Mouse (Mus musculus): ENCODE measurements at regions not wholly inside any gene's neighbourhood (a gene's known extent, or its start where the extent isn't known, plus 50 kb on each side); places are given as distances from the start of the nearest gene placed in this dataset.

DNA sequence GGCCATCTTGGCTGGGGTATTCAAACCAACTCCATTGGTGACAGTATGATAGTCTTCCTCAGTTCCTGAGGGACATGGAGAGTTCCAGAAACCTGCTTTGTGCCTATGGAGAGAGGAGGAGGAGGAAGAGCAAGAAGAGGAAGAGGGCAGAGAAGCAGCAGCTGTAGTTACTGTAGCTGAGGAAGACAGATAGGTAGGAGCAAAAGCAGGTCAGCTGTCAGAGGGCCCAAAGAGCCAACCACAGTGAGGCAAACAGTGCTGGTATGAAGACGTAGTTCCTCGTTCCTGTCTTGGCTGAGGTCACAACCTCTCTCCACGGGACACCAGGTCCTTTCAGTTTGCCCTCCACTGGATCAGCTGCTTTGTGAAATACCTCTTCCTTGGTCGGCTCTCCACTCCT is 243.4 kb downstream of the Rplp1 start:
- H3K4me1 ChIP-seq (ENCODE audit: control insufficient read depth in 2 of 2, insufficient read depth in 2 of 2, low read length in 2 of 2, poor library complexity in 1 of 2), result peaks cover 21 to 27% of the 10 kb centered on the region in 2 experiments
- H3K9ac ChIP-seq (ENCODE audit: insufficient read depth, low read depth, low read length, poor library complexity, severe bottlenecking), result no peak overlapping the region
- H3K27ac ChIP-seq (ENCODE audit: insufficient read depth, low read depth, low read length, poor library complexity, severe bottlenecking), result no peak overlapping the region
- no peak overlapping the region for H3K4me3 ChIP-seq (ENCODE audit: insufficient read depth in 1 of 2, low read depth in 1 of 2, low read length in 2 of 2, poor library complexity in 1 of 2, severe bottlenecking in 1 of 2)
- DNase-seq (ENCODE audit: low read depth, low spot score), result no peak
- H3K36me3 ChIP-seq (ENCODE audit: control insufficient read depth, insufficient read depth, low read length, poor library complexity, severe bottlenecking), result no peaks in the 10 kb centered on the region
- TF ChIP-seq ZNF384 (IDR thresholded peaks at IDR 0.05; ENCODE audit: low read depth, low read length) (no peak), MAFK (IDR thresholded peaks at IDR 0.05; ENCODE audit: insufficient read depth, low read depth, low read length) (no peak), ZC3H11A (IDR thresholded peaks at IDR 0.05; ENCODE audit: borderline replicate concordance, low read depth, low read length) (no peak), CHD2 (IDR thresholded peaks at IDR 0.05; ENCODE audit: low read depth, low read length) (no peak), HCFC1 (IDR thresholded peaks at IDR 0.05; ENCODE audit: borderline replicate concordance, insufficient read depth, low read length) (no peak)
- in situ Hi-C loops (cut with MboI; ENCODE audit: low sequenced_read_pairs in 2 of 2, unreplicated experiment in 2 of 2), result no loop called here
- H3K9me3 ChIP-seq (ENCODE audit: control insufficient read depth, insufficient read depth, low read depth, low read length), result no peaks in the 10 kb centered on the region

DNA sequence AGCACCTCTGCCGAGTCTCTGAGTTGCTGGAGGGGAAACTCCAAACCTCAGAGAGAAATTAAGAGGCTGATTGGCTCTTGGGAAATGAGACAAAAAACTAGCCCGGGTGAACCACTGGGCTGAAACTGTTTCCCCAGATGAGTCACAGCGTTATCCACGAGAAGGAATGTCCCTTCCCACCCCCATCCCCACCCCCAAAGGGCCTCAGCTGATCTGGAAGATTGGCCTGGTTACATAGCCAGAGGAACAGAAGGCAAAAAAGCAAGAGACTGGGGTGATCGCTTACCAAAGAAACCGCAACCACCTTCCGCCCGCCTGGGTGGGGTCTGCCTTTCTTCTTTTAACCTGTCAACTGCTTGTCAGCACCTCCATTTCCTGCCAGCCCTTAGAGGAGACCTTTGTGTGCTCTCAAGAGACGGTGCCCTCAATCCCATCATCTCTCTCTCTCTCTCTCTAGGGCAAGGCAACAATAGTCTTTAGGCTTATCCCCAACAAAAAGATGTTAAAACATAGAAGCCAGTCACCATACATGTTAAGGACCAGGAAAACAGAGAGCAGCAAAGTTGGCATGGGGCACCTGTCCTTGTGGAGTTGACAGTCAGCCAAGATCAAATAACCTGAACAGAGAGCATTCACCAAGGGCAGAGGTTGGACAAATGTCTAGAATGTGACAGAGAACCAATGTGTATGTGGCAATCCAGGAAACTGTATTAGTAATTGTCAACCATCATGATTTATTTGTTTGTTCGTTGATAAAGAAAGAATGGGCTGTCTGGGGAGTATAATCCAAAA is 244.4 kb downstream of the Rplp1 start:
- in situ Hi-C loops (cut with MboI; ENCODE audit: low sequenced_read_pairs in 2 of 2, unreplicated experiment in 2 of 2), result no loop called here
- Histone ChIP-seq H3K9me3 (ENCODE audit: control insufficient read depth, insufficient read depth, low read depth, low read length) (no peaks in the 10 kb centered on the region), H3K4me3 (ENCODE audit: insufficient read depth in 1 of 2, low read depth in 1 of 2, low read length in 2 of 2, poor library complexity in 1 of 2, severe bottlenecking in 1 of 2) (no peak overlapping the region), H3K4me1 (ENCODE audit: control insufficient read depth in 2 of 2, insufficient read depth in 2 of 2, low read length in 2 of 2, poor library complexity in 1 of 2) (peaks cover 21 to 27% of the 10 kb centered on the region in 2 experiments), H3K9ac (ENCODE audit: insufficient read depth, low read depth, low read length, poor library complexity, severe bottlenecking) (no peak overlapping the region), H3K27ac (ENCODE audit: insufficient read depth, low read depth, low read length, poor library complexity, severe bottlenecking) (peak overlapping the region; percentile 61; the same call in 1 of the 2 replicates), H3K36me3 (ENCODE audit: control insufficient read depth, insufficient read depth, low read length, poor library complexity, severe bottlenecking) (no peaks in the 10 kb centered on the region)
- DNase-seq (ENCODE audit: low read depth, low spot score), result no peak
- TF ChIP-seq ZNF384 (IDR thresholded peaks at IDR 0.05; ENCODE audit: low read depth, low read length), result no peak
- no peak for TF ChIP-seq HCFC1 (IDR thresholded peaks at IDR 0.05; ENCODE audit: borderline replicate concordance, insufficient read depth, low read length)
- no peak for TF ChIP-seq CHD2 (IDR thresholded peaks at IDR 0.05; ENCODE audit: low read depth, low read length)
- TF ChIP-seq ZC3H11A (IDR thresholded peaks at IDR 0.05; ENCODE audit: borderline replicate concordance, low read depth, low read length), result no peak
- TF ChIP-seq MAFK (IDR thresholded peaks at IDR 0.05; ENCODE audit: insufficient read depth, low read depth, low read length), result no peak

DNA sequence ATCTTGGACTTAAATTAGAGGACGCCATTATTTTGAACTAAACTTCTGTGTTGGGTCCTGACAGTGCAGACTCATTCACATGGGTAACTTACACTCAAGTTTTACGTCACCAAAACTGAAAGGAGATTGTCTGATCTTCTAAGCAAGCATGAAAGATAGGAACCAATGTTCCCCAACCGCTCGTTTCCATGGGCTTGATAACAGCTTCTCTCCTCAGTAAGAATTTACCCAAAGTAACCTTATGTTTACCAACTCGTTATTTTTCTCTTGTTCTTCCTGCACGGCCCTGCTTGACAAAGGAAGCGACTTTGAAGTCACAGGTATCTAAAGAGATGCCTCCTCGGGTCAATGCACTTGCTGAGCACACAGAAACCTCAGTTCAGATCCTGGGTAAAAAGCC is 245.6 kb downstream of the Rplp1 start:
- no peak overlapping the region for H3K27ac ChIP-seq (ENCODE audit: insufficient read depth, low read depth, low read length, poor library complexity, severe bottlenecking)
- no peaks in the 10 kb centered on the region for H3K9me3 ChIP-seq (ENCODE audit: control insufficient read depth, insufficient read depth, low read depth, low read length)
- no peaks in the 10 kb centered on the region for H3K36me3 ChIP-seq (ENCODE audit: control insufficient read depth, insufficient read depth, low read length, poor library complexity, severe bottlenecking)
- H3K4me1 ChIP-seq (ENCODE audit: control insufficient read depth in 2 of 2, insufficient read depth in 2 of 2, low read length in 2 of 2, poor library complexity in 1 of 2), result peaks cover 21 to 27% of the 10 kb centered on the region in 2 experiments
- no peak for DNase-seq (ENCODE audit: low read depth, low spot score)
- in situ Hi-C loops (cut with MboI; ENCODE audit: low sequenced_read_pairs in 2 of 2, unreplicated experiment in 2 of 2), result no loop called here
- TF ChIP-seq HCFC1 (IDR thresholded peaks at IDR 0.05; ENCODE audit: borderline replicate concordance, insufficient read depth, low read length), result no peak
- no peak for TF ChIP-seq CHD2 (IDR thresholded peaks at IDR 0.05; ENCODE audit: low read depth, low read length)
- no peak for TF ChIP-seq ZNF384 (IDR thresholded peaks at IDR 0.05; ENCODE audit: low read depth, low read length)
- no peak for TF ChIP-seq MAFK (IDR thresholded peaks at IDR 0.05; ENCODE audit: insufficient read depth, low read depth, low read length)
- TF ChIP-seq ZC3H11A (IDR thresholded peaks at IDR 0.05; ENCODE audit: borderline replicate concordance, low read depth, low read length), result no peak
- H3K9ac ChIP-seq (ENCODE audit: insufficient read depth, low read depth, low read length, poor library complexity, severe bottlenecking), result no peak overlapping the region
- no peak overlapping the region for H3K4me3 ChIP-seq (ENCODE audit: insufficient read depth in 1 of 2, low read depth in 1 of 2, low read length in 2 of 2, poor library complexity in 1 of 2, severe bottlenecking in 1 of 2)

DNA sequence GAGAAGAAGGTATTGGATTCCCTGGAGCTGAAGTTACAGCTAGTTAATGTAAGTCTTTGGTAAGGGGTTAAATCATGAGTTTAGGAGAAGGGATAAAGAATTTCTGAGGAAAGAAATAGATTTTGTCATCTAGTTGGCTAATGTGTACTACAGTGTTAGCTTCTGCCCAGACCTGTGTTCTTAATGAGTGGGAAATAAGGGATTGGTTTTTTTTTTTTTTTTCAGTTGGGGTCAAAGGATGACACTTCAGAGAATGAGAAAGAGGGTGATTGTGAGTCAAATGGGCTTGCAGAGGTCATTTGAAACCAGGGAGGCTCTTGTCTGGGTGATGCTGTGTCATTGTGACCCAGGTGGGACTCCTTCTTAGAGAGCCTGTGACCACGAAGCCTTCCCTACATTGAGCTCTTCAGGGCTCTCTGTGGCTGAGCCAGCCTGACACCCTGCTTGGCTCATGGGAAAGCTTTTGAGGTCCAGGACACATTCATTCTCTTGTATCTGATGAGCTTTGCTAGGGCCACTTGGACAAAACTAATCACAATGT is 246.1 kb downstream of the Rplp1 start:
- Histone ChIP-seq H3K27ac (ENCODE audit: insufficient read depth, low read depth, low read length, poor library complexity, severe bottlenecking) (no peak overlapping the region; the same call in 1 of the 2 replicates), H3K36me3 (ENCODE audit: control insufficient read depth, insufficient read depth, low read length, poor library complexity, severe bottlenecking) (no peaks in the 10 kb centered on the region), H3K4me1 (ENCODE audit: control insufficient read depth in 2 of 2, insufficient read depth in 2 of 2, low read length in 2 of 2, poor library complexity in 1 of 2) (peaks cover 21 to 27% of the 10 kb centered on the region in 2 experiments), H3K9me3 (ENCODE audit: control insufficient read depth, insufficient read depth, low read depth, low read length) (no peaks in the 10 kb centered on the region), H3K9ac (ENCODE audit: insufficient read depth, low read depth, low read length, poor library complexity, severe bottlenecking) (no peak overlapping the region), H3K4me3 (ENCODE audit: insufficient read depth in 1 of 2, low read depth in 1 of 2, low read length in 2 of 2, poor library complexity in 1 of 2, severe bottlenecking in 1 of 2) (no peak overlapping the region)
- no peak for DNase-seq (ENCODE audit: low read depth, low spot score)
- TF ChIP-seq HCFC1 (IDR thresholded peaks at IDR 0.05; ENCODE audit: borderline replicate concordance, insufficient read depth, low read length) (no peak), ZNF384 (IDR thresholded peaks at IDR 0.05; ENCODE audit: low read depth, low read length) (peak; percentile 73), CHD2 (IDR thresholded peaks at IDR 0.05; ENCODE audit: low read depth, low read length) (no peak), MAFK (IDR thresholded peaks at IDR 0.05; ENCODE audit: insufficient read depth, low read depth, low read length) (peak; percentile 87), ZC3H11A (IDR thresholded peaks at IDR 0.05; ENCODE audit: borderline replicate concordance, low read depth, low read length) (no peak)
- in situ Hi-C loops (cut with MboI; ENCODE audit: low sequenced_read_pairs in 2 of 2, unreplicated experiment in 2 of 2), result no loop called here
